Mouse (Mus musculus) CH12.LX (cell line): Measurements from ENCODE around the gene Fam20c. TPM values are rescaled to one million over a fixed set of nuclear protein-coding genes. Genes with fewer than 3 reads are reported as not detected.

Experiments used
- DNase-seq: peaks from one replicate; pipeline ENCODE4 v3.0.0-alpha.2; 2013; ENCODE audit errors: extremely low read depth
- H3K27ac ChIP-seq: 2 replicates; pipeline ENCODE4 v1.5.1; 2012; ENCODE audit warnings: low read depth, mild to moderate bottlenecking, control low read depth, moderate library complexity; ENCODE audit not compliant: insufficient read depth
- H3K27me3 ChIP-seq: replicated peaks from 2 replicates; pipeline ENCODE3; 2012; ENCODE audit warnings: inconsistent platforms
- H3K36me3 ChIP-seq, 2 experiments: replicated peaks in 1 of 2; 2 replicates each; pipeline versions ENCODE3 to v1.6.1; 2012; ENCODE audit warnings: inconsistent platforms in 1 of 2, low read length in 1 of 2, mild to moderate bottlenecking in 1 of 2, mixed read lengths in 1 of 2, moderate library complexity in 1 of 2; ENCODE audit not compliant: control insufficient read depth in 1 of 2, insufficient read depth in 1 of 2
- H3K4me1 ChIP-seq, 2 experiments: 2 replicates each; pipeline ENCODE4 v1.6.1; 2012; ENCODE audit warnings: inconsistent platforms in 1 of 2, moderate library complexity in 1 of 2; ENCODE audit not compliant: insufficient read depth in 2 of 2, control insufficient read depth in 1 of 2
- H3K4me2 ChIP-seq: 2 replicates; pipeline ENCODE4 v1.6.1; 2012; ENCODE audit warnings: low read depth, mild to moderate bottlenecking, control low read depth; ENCODE audit not compliant: poor library complexity, insufficient read depth, severe bottlenecking
- H3K4me3 ChIP-seq, 3 experiments: fragments of 150-350 bp in 1 of 3; sonication (generic) in 1 of 3; replicated peaks in 1 of 3; 2 replicates each; pipeline versions ENCODE3 to v1.5.1; 2011 to 2012; ENCODE audit warnings: low read depth in 2 of 3, low read length in 2 of 3, mild to moderate bottlenecking in 2 of 3, moderate library complexity in 2 of 3, control low read depth in 1 of 3, improper control_type of control experiment in 1 of 3, inconsistent platforms in 1 of 3, mixed read lengths in 1 of 3; ENCODE audit not compliant: poor library complexity in 1 of 3
- H3K79me2 ChIP-seq: replicated peaks from 2 replicates; pipeline ENCODE4 v1.6.1; 2012; ENCODE audit warnings: mild to moderate bottlenecking, moderate library complexity; ENCODE audit not compliant: control insufficient read depth, poor library complexity, insufficient read depth, severe bottlenecking; ENCODE audit errors: extremely low read depth
- H3K9ac ChIP-seq: 2 replicates; pipeline ENCODE4 v1.6.1; 2012; ENCODE audit warnings: low read depth, mild to moderate bottlenecking, control low read depth, moderate library complexity; ENCODE audit not compliant: insufficient read depth
- H3K9me3 ChIP-seq: replicated peaks from 2 replicates; pipeline ENCODE3; 2012; ENCODE audit warnings: low read length, inconsistent platforms, mixed read lengths
- CTCF ChIP-seq, 2 experiments: IDR thresholded peaks in 1 of 2; conservative IDR thresholded peaks in 1 of 2; 2 replicates each; pipeline ENCODE4 v1.5.1; 2011 to 2012; ENCODE audit warnings: low read depth in 2 of 2, low read length in 2 of 2, improper control_type of control experiment in 1 of 2, inconsistent platforms in 1 of 2, mild to moderate bottlenecking in 1 of 2, moderate library complexity in 1 of 2
- E2F4 ChIP-seq: IDR thresholded peaks from 2 replicates; pipeline ENCODE4 v1.6.1; 2011; ENCODE audit warnings: low read depth, low read length, improper control_type of control experiment; ENCODE audit not compliant: insufficient replicate concordance
- ELF1 ChIP-seq: IDR thresholded peaks from 2 replicates; pipeline ENCODE4 v1.6.1; 2014; ENCODE audit warnings: low read depth, mild to moderate bottlenecking, inconsistent platforms, low read length, improper control_type of control experiment
- EP300 ChIP-seq: IDR thresholded peaks from 2 replicates; pipeline ENCODE4 v1.6.1; 2011; ENCODE audit warnings: low read length, improper control_type of control experiment
- KAT2A ChIP-seq: IDR thresholded peaks from 2 replicates; pipeline ENCODE4 v1.6.1; 2012; ENCODE audit warnings: low read length, improper control_type of control experiment, inconsistent platforms; ENCODE audit not compliant: insufficient replicate concordance
- MAFK ChIP-seq: IDR thresholded peaks from 2 replicates; pipeline ENCODE4 v1.6.1; 2011; ENCODE audit warnings: low read length, improper control_type of control experiment; ENCODE audit not compliant: insufficient replicate concordance
- MAX ChIP-seq: IDR thresholded peaks from 2 replicates; pipeline ENCODE4 v1.6.1; 2011; ENCODE audit warnings: low read length, improper control_type of control experiment
- MXI1 ChIP-seq: IDR thresholded peaks from 2 replicates; pipeline ENCODE4 v1.6.1; 2011; ENCODE audit warnings: mild to moderate bottlenecking, low read depth, low read length, improper control_type of control experiment
- MYC ChIP-seq: IDR thresholded peaks from 2 replicates; pipeline ENCODE4 v1.6.1; 2011; ENCODE audit warnings: low read depth, mild to moderate bottlenecking, improper control_type of control experiment, low read length
- NRF1 ChIP-seq: IDR thresholded peaks from 2 replicates; pipeline ENCODE4 v1.6.1; 2014; ENCODE audit warnings: low read depth, mild to moderate bottlenecking, inconsistent platforms, low read length, improper control_type of control experiment, moderate library complexity
- POLR2A ChIP-seq: IDR thresholded peaks from 2 replicates; pipeline ENCODE4 v1.6.1; 2011; ENCODE audit warnings: low read depth, mild to moderate bottlenecking, improper control_type of control experiment, low read length
- SIN3A ChIP-seq: IDR thresholded peaks from 2 replicates; pipeline ENCODE4 v1.6.1; 2012; ENCODE audit warnings: low read length, improper control_type of control experiment, inconsistent platforms
- TBP ChIP-seq: conservative IDR thresholded peaks from 2 replicates; pipeline ENCODE4 v1.6.1; 2011; ENCODE audit warnings: low read depth, low read length, improper control_type of control experiment
- TCF12 ChIP-seq: IDR thresholded peaks from 2 replicates; pipeline ENCODE4 v1.6.1; 2014; ENCODE audit warnings: low read depth, mild to moderate bottlenecking, inconsistent platforms, low read length, improper control_type of control experiment
- UBTF ChIP-seq: IDR thresholded peaks from 2 replicates; pipeline ENCODE4 v1.6.1; 2012; ENCODE audit warnings: low read depth, mild to moderate bottlenecking, inconsistent platforms, low read length, improper control_type of control experiment, moderate library complexity
- USF2 ChIP-seq: conservative IDR thresholded peaks from 2 replicates; pipeline ENCODE4 v1.6.1; 2011; ENCODE audit warnings: low read depth, low read length, improper control_type of control experiment
- ZKSCAN1 ChIP-seq: IDR thresholded peaks from 2 replicates; pipeline ENCODE4 v1.6.1; 2012; ENCODE audit warnings: low read depth, inconsistent platforms, low read length, improper control_type of control experiment, borderline replicate concordance
- ZMIZ1 ChIP-seq: IDR thresholded peaks from 2 replicates; pipeline ENCODE4 v1.6.1; 2012; ENCODE audit warnings: low read depth, mild to moderate bottlenecking, inconsistent platforms, low read length, improper control_type of control experiment
- dilution Hi-C: fragments of 300-500 bp; cut with MboI; formaldehyde crosslinking; loops from 2 replicates; pipeline ENCODE4 v1.14.3; 2020; ENCODE audit warnings: low sequenced_read_pairs; ENCODE audit not compliant: extremely low pct_unique_long_range_greater_than_20kb, extremely low pct_ligation_motif_present
- in situ Hi-C: fragments of 300-500 bp; cut with MboI; formaldehyde crosslinking; loops from 3 replicates; pipeline ENCODE4 v1.14.3; 2019; ENCODE audit warnings: low sequenced_read_pairs, low pct_ligation_motif_present, low pct_unique_long_range_greater_than_20kb, mixed read lengths
- polyA plus RNA-seq: library from polyadenylated mRNA; unstranded; fragments of >175 nt; gene quantifications from 2 replicates; pipeline ENCODE4 v1.2.1, GENCODE M21; 2012; ENCODE audit warnings: low read depth; ENCODE audit not compliant: insufficient read length
- total RNA-seq, 2 experiments: library from RNA; depleted of rRNA; stranded (reverse); fragments of 300-350 nt in 1 of 2; fragments of >200 nt in 1 of 2; gene quantifications; 2 replicates each; pipeline ENCODE4 v1.2.3; 2012 to 2014

Gene Fam20c
- total and polyA plus RNA-seq, 3 experiments = 0.13 to 0.84 (median 0.15) TPM

DNA sequence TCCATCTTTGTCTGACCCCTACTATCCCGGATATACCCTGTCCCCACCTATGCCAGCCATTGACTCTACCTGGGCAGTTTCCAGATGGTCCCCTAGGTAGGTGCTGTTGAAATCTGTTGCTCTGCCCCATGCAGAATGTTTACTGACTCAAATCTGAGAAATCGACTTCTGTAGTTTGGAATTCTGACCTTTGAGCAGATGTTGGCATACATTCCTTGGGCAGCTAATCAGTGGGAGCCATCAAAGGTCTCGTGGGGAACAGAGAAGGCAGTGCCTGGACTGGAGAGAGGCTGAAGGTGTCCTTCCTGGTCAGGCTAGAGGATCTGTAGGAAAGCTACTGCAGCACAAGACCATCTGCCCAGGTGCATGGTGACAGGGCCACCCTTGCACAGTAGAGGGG is 70.8 kb downstream of the Fam20c start:
- Histone ChIP-seq H3K4me3 (no peak overlapping the region), H3K36me3 (no peaks in the 10 kb centered on the region), H3K27ac (no peak overlapping the region), H3K4me2 (no peak overlapping the region), H3K9ac (no peak overlapping the region), H3K9me3 (no peaks in the 10 kb centered on the region), H3K79me2 (no peaks in the 10 kb centered on the region), H3K27me3 (peaks cover 20% of the 10 kb centered on the region), H3K4me1 (peaks cover 0 to 15% of the 10 kb centered on the region in 2 experiments; a peak in 2 of 4 replicates)
- in situ Hi-C loops (no loop called here), dilution Hi-C loops (no loop called here)
- no peak for DNase-seq
- TF ChIP-seq MAX (no peak), KAT2A (no peak), UBTF (no peak), ZKSCAN1 (no peak), MXI1 (no peak), ZMIZ1 (no peak), CTCF (conservative IDR thresholded peaks at IDR 0.05 in 1 of 2, IDR thresholded peaks at IDR 0.05 in 1 of 2; ENCODE audit: low read depth in 2 of 2, low read length in 2 of 2) (no peak), SIN3A (no peak), ELF1 (no peak), NRF1 (no peak), USF2 (no peak), E2F4 (no peak), MYC (no peak), POLR2A (no peak), TBP (no peak)

DNA sequence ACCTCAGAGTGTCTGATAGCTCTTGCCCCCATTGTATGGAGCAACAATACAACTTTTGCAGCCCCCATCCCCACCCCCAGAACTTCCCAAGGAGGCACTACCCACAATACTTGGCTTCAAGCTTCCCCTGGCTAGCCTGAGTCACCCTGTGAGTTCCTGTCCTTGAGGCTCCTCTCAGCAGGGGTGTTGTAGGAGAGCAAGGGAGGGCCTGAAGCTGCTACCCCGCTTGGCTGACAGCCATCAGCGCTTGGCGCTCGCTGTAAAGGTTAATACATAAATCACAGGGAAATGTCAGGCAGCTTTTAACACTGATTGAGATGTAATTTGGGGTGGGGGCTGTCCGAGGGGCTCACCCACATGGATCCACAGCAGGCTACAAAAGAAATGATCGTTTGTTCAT is 79.1 kb downstream of the Fam20c start:
- Histone ChIP-seq H3K27ac (no peak overlapping the region), H3K27me3 (no peaks in the 10 kb centered on the region), H3K9me3 (no peaks in the 10 kb centered on the region), H3K4me3 (no peak overlapping the region), H3K4me1 (peaks cover 0 to 3% of the 10 kb centered on the region in 2 experiments; a peak in 1 of 4 replicates), H3K4me2 (no peak overlapping the region), H3K79me2 (no peaks in the 10 kb centered on the region), H3K36me3 (no peaks in the 10 kb centered on the region), H3K9ac (no peak overlapping the region)
- no peak for TF ChIP-seq POLR2A
- TF ChIP-seq MAFK = no peak
- no peak for TF ChIP-seq TCF12
- no peak for TF ChIP-seq EP300
- dilution Hi-C loops = no loop called here
- DNase-seq = no peak
- in situ Hi-C loops = no loop called here
